Mouse (Mus musculus) hindbrain, embryonic 13.5 days (tissue): ENCODE results near the gene Hus1. TPM values are rescaled to one million over a fixed set of nuclear protein-coding genes. Genes with fewer than 3 reads are reported as not detected.

ENCODE experiments used
- ATAC-seq: fragments of 200-750 bp; cut with Nextera tagmentation; 2 replicates; pipeline ENCODE4 v1.8.0; 2017; ENCODE audit warnings: moderate TSS enrichment; ENCODE audit not compliant: low FRiP score
- H3K27ac ChIP-seq: fragments of 300-500 bp; sonication (generic); 2 replicates; pipeline ENCODE4 v1.5.1; 2015; ENCODE audit warnings: inconsistent platforms, mild to moderate bottlenecking, moderate library complexity
- H3K27me3 ChIP-seq: fragments of 300-500 bp; sonication (generic); 2 replicates; pipeline ENCODE4 v1.6.1; 2015; ENCODE audit warnings: mild to moderate bottlenecking, inconsistent platforms
- H3K36me3 ChIP-seq: fragments of 300-500 bp; sonication (generic); 2 replicates; pipeline ENCODE4 v1.6.1; 2015; ENCODE audit warnings: mild to moderate bottlenecking, inconsistent platforms
- H3K4me1 ChIP-seq: fragments of 300-500 bp; sonication (generic); replicated peaks from 2 replicates; pipeline ENCODE4 v1.6.1; 2015; ENCODE audit warnings: inconsistent platforms
- H3K4me2 ChIP-seq: fragments of 300-500 bp; sonication (generic); 2 replicates; pipeline ENCODE4 v1.6.1; 2015; ENCODE audit warnings: inconsistent platforms, mild to moderate bottlenecking, moderate library complexity
- H3K4me3 ChIP-seq: fragments of 300-500 bp; sonication (generic); 2 replicates; pipeline ENCODE4 v1.5.1; 2015; ENCODE audit warnings: mild to moderate bottlenecking, inconsistent platforms
- H3K9ac ChIP-seq: fragments of 300-500 bp; sonication (generic); 2 replicates; pipeline ENCODE4 v1.6.1; 2015; ENCODE audit warnings: mild to moderate bottlenecking, inconsistent platforms
- H3K9me3 ChIP-seq: fragments of 300-500 bp; sonication (generic); 2 replicates; pipeline ENCODE4 v1.6.1; 2016; ENCODE audit warnings: inconsistent platforms
- WGBS: fragments of 180-500 bp; shearing (Covaris S2); methylation state at CpG from one replicate; pipeline ENCODE4 v1.1.7; 2015; 5-methylcytosine and 5-hydroxymethylcytosine counted together
- polyA plus RNA-seq: library from polyadenylated mRNA; unstranded; fragments of >200 nt; fragmentation: Nextera tagmentation; extraction: Ambion mirVana; gene quantifications from 2 replicates; pipeline ENCODE4 v1.2.1, GENCODE M21; 2015

Hus1 gene
- polyA plus RNA-seq, 1 experiment from 2014 or later: 9.9 TPM

DNA sequence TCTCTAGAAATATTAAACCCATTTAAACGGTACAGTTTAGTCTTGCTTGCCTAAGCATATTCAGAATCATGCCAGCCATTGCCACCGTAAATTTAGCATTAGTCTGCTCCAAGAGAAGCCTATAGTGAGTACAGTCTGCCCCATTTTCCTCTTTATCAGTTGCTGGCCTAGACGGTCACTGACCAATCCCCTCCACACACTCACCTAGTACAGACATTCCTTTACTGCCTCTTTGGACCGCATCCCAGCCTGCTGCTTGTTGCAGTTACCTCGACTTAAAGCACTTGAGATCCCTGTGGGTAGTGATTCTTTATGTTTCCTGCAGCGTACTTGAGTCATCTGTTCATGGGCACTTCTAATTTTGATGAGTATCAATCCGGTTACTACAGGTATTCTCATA, 13.8 kb upstream of the Hus1 start:
- ATAC-seq: no peak
- H3K9ac ChIP-seq: no peak overlapping the region
- no peak overlapping the region for H3K27ac ChIP-seq
- H3K27me3 ChIP-seq: no peaks in the 10 kb centered on the region
- H3K9me3 ChIP-seq: no peaks in the 10 kb centered on the region
- 85% methylated on average over 7 of the region's 7 CpGs for WGBS
- no peaks in the 10 kb centered on the region for H3K36me3 ChIP-seq
- H3K4me1 ChIP-seq: no peaks in the 10 kb centered on the region
- H3K4me3 ChIP-seq: no peak overlapping the region
- no peak overlapping the region for H3K4me2 ChIP-seq

DNA sequence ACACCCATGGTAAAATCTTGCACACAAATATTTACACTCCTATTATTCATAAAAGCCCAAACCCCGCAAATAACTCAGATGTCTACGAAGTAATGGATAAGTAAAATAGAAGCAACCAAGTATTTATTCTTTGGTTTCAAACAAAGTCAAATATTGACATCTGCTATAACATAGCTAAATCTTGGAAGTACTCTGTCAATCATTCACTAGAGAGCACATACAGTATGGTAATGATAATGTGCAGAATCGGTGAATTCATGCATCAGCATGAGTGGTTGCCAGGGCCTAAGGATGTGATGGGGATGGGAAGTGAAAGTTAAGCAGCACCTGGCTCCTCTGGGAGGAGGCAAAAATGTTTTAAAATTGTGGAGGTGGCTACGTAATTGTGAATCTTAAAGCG, 9.2 kb upstream of the Hus1 start:
- no peaks in the 10 kb centered on the region for H3K36me3 ChIP-seq
- no peaks in the 10 kb centered on the region for H3K4me1 ChIP-seq
- 95% methylated on average over 5 of the region's 5 CpGs for WGBS
- H3K9me3 ChIP-seq: no peaks in the 10 kb centered on the region
- H3K4me3 ChIP-seq: no peak overlapping the region
- H3K27ac ChIP-seq: no peak overlapping the region
- no peak for ATAC-seq
- H3K27me3 ChIP-seq: no peaks in the 10 kb centered on the region
- no peak overlapping the region for H3K9ac ChIP-seq
- H3K4me2 ChIP-seq: no peak overlapping the region

DNA sequence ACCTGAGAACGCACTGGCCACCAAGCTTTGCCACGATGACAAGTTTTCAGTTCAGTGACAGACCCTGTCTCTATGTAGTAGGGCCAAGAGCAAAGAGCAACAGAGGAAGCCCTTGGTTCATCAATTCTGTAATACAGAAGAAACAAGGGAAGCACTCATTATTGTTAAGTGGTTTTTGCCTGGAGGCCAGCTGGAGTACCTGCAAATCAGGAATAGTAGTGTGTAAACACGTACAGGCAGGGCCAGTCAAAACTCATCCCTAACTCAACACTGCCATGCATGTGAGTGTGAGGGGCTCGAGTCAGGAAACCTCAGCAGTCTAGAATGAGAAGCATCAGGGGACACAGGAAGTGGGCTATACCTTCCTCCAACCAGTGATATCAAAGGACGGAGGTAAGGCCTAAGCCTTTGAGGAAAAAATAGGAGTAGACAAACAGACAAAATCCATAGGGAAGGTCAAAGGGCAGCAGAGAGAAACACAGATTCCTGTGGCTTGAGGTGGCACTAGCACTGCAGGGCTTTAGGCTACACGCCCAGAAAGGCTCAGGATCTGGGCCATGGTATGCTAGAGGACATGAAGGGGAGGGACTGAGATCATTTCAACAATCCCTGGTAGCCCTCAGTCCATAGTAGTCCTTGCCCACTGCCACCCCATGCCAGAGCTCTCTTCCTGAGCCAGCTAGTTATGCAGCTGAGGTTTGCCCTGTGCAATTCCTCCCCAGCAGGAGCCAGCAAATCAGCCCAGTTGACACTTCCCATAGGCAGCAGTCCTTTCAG, 7.7 kb upstream of the Hus1 start:
- no peaks in the 10 kb centered on the region for H3K4me1 ChIP-seq
- WGBS: 78% methylated on average over 6 of the region's 6 CpGs
- H3K27me3 ChIP-seq: no peaks in the 10 kb centered on the region
- H3K4me2 ChIP-seq: no peak overlapping the region
- H3K9me3 ChIP-seq: no peaks in the 10 kb centered on the region
- no peak overlapping the region for H3K4me3 ChIP-seq
- H3K36me3 ChIP-seq: no peaks in the 10 kb centered on the region
- ATAC-seq: no peak
- no peak overlapping the region for H3K9ac ChIP-seq
- no peak overlapping the region for H3K27ac ChIP-seq

DNA sequence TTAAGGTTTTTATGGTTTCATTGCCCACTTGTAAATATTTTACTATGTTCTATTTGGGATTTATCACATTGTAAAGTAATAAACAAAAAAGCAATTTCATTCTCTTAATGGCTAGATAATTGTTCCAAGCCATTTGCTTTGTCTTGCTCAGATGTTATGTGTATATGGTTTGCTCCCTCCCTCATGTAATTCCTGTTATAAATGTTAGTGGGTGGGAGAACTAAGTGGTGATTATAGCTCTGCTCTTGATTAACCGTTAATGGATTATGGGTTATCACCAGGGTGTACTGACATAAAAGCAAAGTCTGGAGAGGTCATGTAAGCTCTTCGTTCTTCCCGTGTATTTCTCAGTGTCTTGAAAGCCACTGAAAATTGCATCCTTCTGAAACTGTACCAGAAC, 3.7 kb upstream of the Hus1 start:
- H3K4me1 ChIP-seq: peaks cover 7% of the 10 kb centered on the region
- WGBS: 83% methylated on average over 3 of the region's 3 CpGs
- no peak overlapping the region for H3K27ac ChIP-seq
- H3K4me3 ChIP-seq: no peak overlapping the region
- no peaks in the 10 kb centered on the region for H3K9me3 ChIP-seq
- H3K4me2 ChIP-seq: no peak overlapping the region
- no peaks in the 10 kb centered on the region for H3K36me3 ChIP-seq
- no peak for ATAC-seq
- H3K9ac ChIP-seq: no peak overlapping the region
- H3K27me3 ChIP-seq: no peaks in the 10 kb centered on the region

DNA sequence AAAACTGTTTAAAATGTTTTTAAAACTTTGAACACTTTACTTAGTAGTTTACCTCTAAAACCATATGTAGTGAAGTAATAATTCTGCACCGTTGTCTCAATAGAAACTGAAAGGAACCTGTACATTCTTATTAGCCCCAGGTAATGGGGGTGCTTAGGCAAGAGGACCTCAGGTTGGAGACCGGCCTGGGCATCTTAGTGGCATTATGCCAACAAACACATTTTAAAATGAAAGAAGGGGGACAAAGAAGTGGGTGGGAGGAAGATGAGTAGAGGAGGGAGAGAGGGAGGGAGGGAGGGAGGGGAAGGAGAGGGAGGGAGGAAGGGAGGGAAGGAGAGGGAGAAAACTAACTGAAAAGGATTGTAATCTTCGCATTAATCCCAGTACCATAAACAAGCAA, 357 bp upstream of the Hus1 start:
- Histone ChIP-seq H3K4me2 (peak overlapping the region; percentile 69), H3K27ac (no peak overlapping the region), H3K9me3 (no peaks in the 10 kb centered on the region), H3K4me1 (peaks cover 15% of the 10 kb centered on the region), H3K36me3 (no peaks in the 10 kb centered on the region), H3K9ac (peak overlapping the region; percentile 80), H3K27me3 (no peaks in the 10 kb centered on the region), H3K4me3 (peak overlapping the region; percentile 69)
- 2% methylated on average over 3 of the region's 3 CpGs for WGBS
- ATAC-seq: peak; percentile 58

GRCm38 (mm10) chr11:9010416-9010815, 575 bp downstream of the Hus1 start:
- WGBS: under 1% methylated on average over 7 of the region's 7 CpGs
- H3K4me3 ChIP-seq: peak overlapping the region; percentile 69
- peak; percentile 77 for ATAC-seq

GRCm38 (mm10) chr11:9008761-9009160, 2.2 kb downstream of the Hus1 start:
- Histone ChIP-seq H3K36me3 (peaks cover 20% of the 10 kb centered on the region), H3K4me1 (peaks cover 15% of the 10 kb centered on the region), H3K27ac (no peak overlapping the region), H3K9me3 (no peaks in the 10 kb centered on the region), H3K9ac (no peak overlapping the region), H3K4me2 (no peak overlapping the region), H3K27me3 (no peaks in the 10 kb centered on the region), H3K4me3 (no peak overlapping the region)
- WGBS: 94% methylated on average over 5 of the region's 5 CpGs
- ATAC-seq: no peak

More at GRCm38 (mm10) chr11:9010416-9010815, 575 bp downstream of the Hus1 start:
- Histone ChIP-seq H3K4me1 (peaks cover 15% of the 10 kb centered on the region), H3K27ac (peak overlapping the region; percentile 79), H3K27me3 (no peaks in the 10 kb centered on the region), H3K9ac (peak overlapping the region; percentile 80), H3K36me3 (peaks cover 3% of the 10 kb centered on the region), H3K9me3 (no peaks in the 10 kb centered on the region), H3K4me2 (peak overlapping the region; percentile 69)

GRCm38 (mm10) chr11:8988084-8988483, 22.9 kb downstream of the Hus1 start:
- no peak overlapping the region for H3K4me3 ChIP-seq
- H3K27ac ChIP-seq: no peak overlapping the region
- ATAC-seq: no peak
- 60% methylated on average over 4 of the region's 4 CpGs for WGBS
- no peak overlapping the region for H3K4me2 ChIP-seq
- 0 out of 2 replicates have a peak, but pooled peaks cover 3% of the 10 kb centered on the region for H3K4me1 ChIP-seq
- H3K9ac ChIP-seq: no peak overlapping the region
- peaks cover 6% of the 10 kb centered on the region; the same call in 1 of the 2 replicates for H3K27me3 ChIP-seq
- H3K36me3 ChIP-seq: peaks cover 24% of the 10 kb centered on the region
- no peaks in the 10 kb centered on the region for H3K9me3 ChIP-seq

GRCm38 (mm10) chr11:8986058-8986457, 24.9 kb downstream of the Hus1 start:
- Histone ChIP-seq H3K9ac (no peak overlapping the region), H3K36me3 (peaks cover 7% of the 10 kb centered on the region), H3K4me2 (no peak overlapping the region), H3K9me3 (no peaks in the 10 kb centered on the region), H3K4me1 (0 out of 2 replicates have a peak, but pooled peaks cover 3% of the 10 kb centered on the region), H3K27me3 (peaks cover 6% of the 10 kb centered on the region; the same call in 1 of the 2 replicates), H3K4me3 (no peak overlapping the region), H3K27ac (no peak overlapping the region)
- no peak for ATAC-seq

GRCm38 (mm10) chr11:8983237-8983861, 27.6 kb downstream of the Hus1 start:
- H3K9me3 ChIP-seq: no peaks in the 10 kb centered on the region
- ATAC-seq: peak; percentile 56; the same call in 1 of the 2 replicates
- H3K27me3 ChIP-seq: peaks cover 6% of the 10 kb centered on the region; the same call in 1 of the 2 replicates
- no peak overlapping the region for H3K4me3 ChIP-seq
- no peak overlapping the region for H3K4me2 ChIP-seq
- no peak overlapping the region for H3K9ac ChIP-seq
- 45% methylated on average over 6 of the region's 6 CpGs for WGBS
- no peaks in the 10 kb centered on the region for H3K36me3 ChIP-seq
- no peak overlapping the region for H3K27ac ChIP-seq
- H3K4me1 ChIP-seq: 0 out of 2 replicates have a peak, but pooled peaks cover 3% of the 10 kb centered on the region

GRCm38 (mm10) chr11:8978154-8978553, 32.8 kb downstream of the Hus1 start:
- 90% methylated on average over 4 of the region's 4 CpGs for WGBS
- no peaks in the 10 kb centered on the region for H3K4me1 ChIP-seq
- no peak overlapping the region for H3K4me2 ChIP-seq
- 0 out of 2 replicates have a peak, but pooled peaks cover 6% of the 10 kb centered on the region for H3K27me3 ChIP-seq
- no peaks in the 10 kb centered on the region for H3K36me3 ChIP-seq
- no peak overlapping the region for H3K27ac ChIP-seq
- no peaks in the 10 kb centered on the region for H3K9me3 ChIP-seq
- H3K9ac ChIP-seq: no peak overlapping the region
- H3K4me3 ChIP-seq: no peak overlapping the region
- no peak for ATAC-seq

- no peak within 1 kb of the TSS for H3K9ac ChIP-seq
- H3K4me1 ChIP-seq: no peaks in the 10 kb centered on the region
- no peaks in the 10 kb centered on the region for H3K36me3 ChIP-seq
- no peak for ATAC-seq
- H3K4me3 ChIP-seq: no peak within 1 kb of the TSS
- no peak within 1 kb of the TSS for H3K27ac ChIP-seq
- H3K9me3 ChIP-seq: no peaks in the 10 kb centered on the region
- no peak within 1 kb of the TSS for H3K4me2 ChIP-seq
- 0 out of 2 replicates have a peak, but pooled peaks cover 6% of the 10 kb centered on the region for H3K27me3 ChIP-seq
- 65% methylated on average over 3 of the region's 3 CpGs for WGBS
Measured at GRCm38 (mm10) chr11:8973166-8973565, 37.8 kb downstream of the Hus1 start, which contains the start of gene Pkd1l1. TSS of gene Pkd1l1 (minus strand) at chr11:8973266.
